Comparison of ENCODE assay signal across 21 mouse cellular contexts in genomic region chr6:109167439-109167838, GRCm38 (mm10).
A peak's percentile ranks its signal among the peaks of the same experiment; 100 is the strongest.
DNase-seq lines count a peak whose midpoint lies in the region; ATAC-seq and TF ChIP-seq lines count a peak whose summit lies in the region.
"Had no signal": no experiment of that assay in that cellular context is flagged by ENCODE, and none has a peak within 500 bp of the region (broad histone marks: within the 10 kb centered on the region; RNA-seq: fewer than 3 reads in every experiment).

No protein-coding gene starts in this region.

- H3K27me3 ChIP-seq in forebrain, embryonic 14.5 days (replicated peaks; ENCODE audit: control insufficient read depth, insufficient read depth, low read length): no peaks in the 10 kb centered on the region
- no peaks in the 10 kb centered on the region for H3K27me3 ChIP-seq in forebrain, embryonic 12.5 days
- H3K27me3 ChIP-seq in lung, embryonic 14.5 days (ENCODE audit: insufficient read depth, low read length): no peaks in the 10 kb centered on the region
- H3K27me3 ChIP-seq in forebrain, embryonic 16.5 days (replicated peaks; ENCODE audit: control insufficient read depth, insufficient read depth, low read length): no peaks in the 10 kb centered on the region
- H3K27me3 ChIP-seq: CH12.LX; embryonic facial prominence, embryonic 13.5 days; heart, embryonic 12.5 days; hindbrain, embryonic 15.5 days had no signal

- H3K9me3 ChIP-seq in forebrain, embryonic 14.5 days (replicated peaks; ENCODE audit: control insufficient read depth, low read length): no peaks in the 10 kb centered on the region
- H3K9me3 ChIP-seq in forebrain, embryonic 12.5 days: no peaks in the 10 kb centered on the region
- no peaks in the 10 kb centered on the region for H3K9me3 ChIP-seq in lung, embryonic 14.5 days (ENCODE audit: low read depth, low read length)
- H3K9me3 ChIP-seq in forebrain, embryonic 16.5 days (ENCODE audit: control insufficient read depth, low read length): no peaks in the 10 kb centered on the region
- H3K9me3 ChIP-seq: embryonic facial prominence, embryonic 13.5 days; heart, embryonic 12.5 days; hindbrain, embryonic 15.5 days had no signal

- H3K4me3 ChIP-seq in forebrain, embryonic 14.5 days (ENCODE audit: low read depth, low read length): no peak overlapping the region
- no peak overlapping the region for H3K4me3 ChIP-seq in forebrain, embryonic 12.5 days (replicated peaks)
- no peak overlapping the region for H3K4me3 ChIP-seq in lung, embryonic 14.5 days (ENCODE audit: low read depth, low read length)
- no peak overlapping the region for H3K4me3 ChIP-seq in forebrain, embryonic 16.5 days (replicated peaks; ENCODE audit: low read length)
- H3K4me3 ChIP-seq: embryonic facial prominence, embryonic 13.5 days; erythroblast, embryonic 14.5 days; gastrocnemius, adult 2 months; heart, embryonic 12.5 days; hindbrain, embryonic 15.5 days had no signal

- no peaks in the 10 kb centered on the region; the same call in 1 of the 2 replicates for H3K4me1 ChIP-seq in forebrain, embryonic 14.5 days (ENCODE audit: control insufficient read depth, insufficient read depth, low read length)
- H3K4me1 ChIP-seq in forebrain, embryonic 12.5 days: peaks cover 8% of the 10 kb centered on the region; the same call in 1 of the 2 replicates
- no peaks in the 10 kb centered on the region for H3K4me1 ChIP-seq in lung, embryonic 14.5 days (ENCODE audit: insufficient read depth)
- no peaks in the 10 kb centered on the region; the same call in 1 of the 2 replicates for H3K4me1 ChIP-seq in forebrain, embryonic 16.5 days (replicated peaks; ENCODE audit: control insufficient read depth, insufficient read depth, low read length)
- H3K4me1 ChIP-seq: embryonic facial prominence, embryonic 13.5 days; heart, embryonic 12.5 days had no signal

- TF ChIP-seq CTCF in lung, embryonic 14.5 days (IDR thresholded peaks at IDR 0.05; ENCODE audit: low read depth): no peak

- no peak overlapping the region for H3K27ac ChIP-seq in forebrain, embryonic 14.5 days (ENCODE audit: low read depth, low read length)
- H3K27ac ChIP-seq in forebrain, embryonic 12.5 days: no peak overlapping the region
- no peak overlapping the region for H3K27ac ChIP-seq in lung, embryonic 14.5 days (ENCODE audit: low read depth)
- no peak overlapping the region for H3K27ac ChIP-seq in forebrain, embryonic 16.5 days (ENCODE audit: low read length)
- H3K27ac ChIP-seq: embryonic facial prominence, embryonic 13.5 days; gastrocnemius, adult 2 months; hindbrain, embryonic 15.5 days had no signal

- no peak overlapping the region for H3K4me2 ChIP-seq in forebrain, embryonic 14.5 days (ENCODE audit: low read length)
- no peak overlapping the region for H3K4me2 ChIP-seq in forebrain, embryonic 12.5 days
- no peak overlapping the region for H3K4me2 ChIP-seq in lung, embryonic 14.5 days
- H3K4me2 ChIP-seq in forebrain, embryonic 16.5 days (ENCODE audit: low read length): no peak overlapping the region
- H3K4me2 ChIP-seq: embryonic facial prominence, embryonic 13.5 days; heart, embryonic 12.5 days; hindbrain, embryonic 15.5 days had no signal

- no peaks in the 10 kb centered on the region for H3K36me3 ChIP-seq in forebrain, embryonic 14.5 days (ENCODE audit: control insufficient read depth, insufficient read depth, low read length)
- H3K36me3 ChIP-seq in forebrain, embryonic 12.5 days (replicated peaks): no peaks in the 10 kb centered on the region
- no peaks in the 10 kb centered on the region for H3K36me3 ChIP-seq in lung, embryonic 14.5 days (ENCODE audit: insufficient read depth)
- H3K36me3 ChIP-seq in forebrain, embryonic 16.5 days (ENCODE audit: control insufficient read depth, insufficient read depth): no peaks in the 10 kb centered on the region
- H3K36me3 ChIP-seq: embryonic facial prominence, embryonic 13.5 days; heart, embryonic 12.5 days; hindbrain, embryonic 15.5 days had no signal

- ATAC-seq in forebrain, embryonic 14.5 days: peak; percentile 63; the same call in 1 of the 2 replicates
- no peak for ATAC-seq in forebrain, embryonic 12.5 days (ENCODE audit: low FRiP score)
- no peak for ATAC-seq in lung, embryonic 14.5 days (ENCODE audit: insufficient read depth)
- peak; percentile 88 for ATAC-seq in forebrain, embryonic 16.5 days
- ATAC-seq: activated CD4-positive, CD25-positive, alpha-beta regulatory T cell, adult 4 months; inflammation-experienced regulatory T-cells, adult 6 months; intestine, postnatal 0 days; Patski had no signal

- DNase-seq in forebrain, embryonic 14.5 days (ENCODE audit: low spot score): peak; percentile 82
- DNase-seq in lung, embryonic 14.5 days: peak; percentile 52
- no peak for DNase-seq in lung, adult 18-20 months
- no peak for DNase-seq in urinary bladder, postnatal 14 days (ENCODE audit: low spot score)
- DNase-seq: adrenal gland, postnatal 25 days; cerebellum, adult 11-12 months; cerebellum, adult 9-10 months; cerebellum, postnatal 25 days; gastrocnemius, adult 2 months; gastrocnemius, postnatal 25 days had no signal

- WGBS in forebrain, embryonic 14.5 days: 78% methylated on average over 5 of the region's 5 CpGs
- 86% methylated on average over 5 of the region's 5 CpGs for WGBS in forebrain, embryonic 12.5 days
- 45% methylated on average over 5 of the region's 5 CpGs for WGBS in lung, embryonic 14.5 days
- 64% methylated on average over 5 of the region's 5 CpGs for WGBS in forebrain, embryonic 16.5 days

- H3K9ac ChIP-seq in forebrain, embryonic 14.5 days (ENCODE audit: low read length): no peak overlapping the region
- no peak overlapping the region for H3K9ac ChIP-seq in forebrain, embryonic 12.5 days
- H3K9ac ChIP-seq in lung, embryonic 14.5 days: no peak overlapping the region
- H3K9ac ChIP-seq in forebrain, embryonic 16.5 days (replicated peaks; ENCODE audit: low read depth, low read length): no peak overlapping the region
- H3K9ac ChIP-seq: embryonic facial prominence, embryonic 13.5 days; heart, embryonic 12.5 days; hindbrain, embryonic 15.5 days had no signal

Comparison
In these comparisons a context has a peak if more than half of its experiments do, and no peak if none do; other contexts are left out.
1. ATAC-seq: peak in forebrain, embryonic 14.5 days (single experiment) and forebrain, embryonic 16.5 days (single experiment); none in forebrain, embryonic 12.5 days (single experiment) and lung, embryonic 14.5 days (single experiment).
2. DNase-seq: peak in forebrain, embryonic 14.5 days (single experiment) and lung, embryonic 14.5 days (single experiment); none in lung, adult 18-20 months (0 of 2) and urinary bladder, postnatal 14 days (single experiment).